Mouse (Mus musculus): Measurements from ENCODE around the gene Erc2.

Erc2 gene

GRCm38 (mm10) chr14:28171364-28171763 lies 549.1 kb downstream of the Erc2 start:
- DNase-seq (ENCODE audit: low read depth, low spot score): no peak

- no peak for DNase-seq (ENCODE audit: low read depth, low spot score)
These were observed 551.5 kb downstream of the Erc2 start for GRCm38 (mm10) chr14:28173736-28174135.

GRCm38 (mm10) chr14:28181070-28181825 lies 559.0 kb downstream of the Erc2 start:
- DNase-seq (ENCODE audit: low read depth, low spot score): no peak

- no peak for DNase-seq (ENCODE audit: low read depth, low spot score)
These were observed 570.6 kb downstream of the Erc2 start for GRCm38 (mm10) chr14:28192711-28193364.

- DNase-seq (ENCODE audit: low read depth, low spot score): no peak
These were observed 581.6 kb downstream of the Erc2 start for GRCm38 (mm10) chr14:28203874-28204273.

- no peak for DNase-seq (ENCODE audit: low read depth, low spot score)
These were observed 584.1 kb downstream of the Erc2 start for GRCm38 (mm10) chr14:28206303-28206702.

- DNase-seq (ENCODE audit: low read depth, low spot score): no peak
These were observed 603.3 kb downstream of the Erc2 start for GRCm38 (mm10) chr14:28225550-28225949.

- no peak for DNase-seq (ENCODE audit: low read depth, low spot score)
These were observed 608.3 kb downstream of the Erc2 start for GRCm38 (mm10) chr14:28230563-28230962.

GRCm38 (mm10) chr14:28231241-28231640 lies 609.0 kb downstream of the Erc2 start:
- no peak for DNase-seq (ENCODE audit: low read depth, low spot score)

- DNase-seq (ENCODE audit: low read depth, low spot score): no peak
These were observed 616.3 kb downstream of the Erc2 start for GRCm38 (mm10) chr14:28238336-28239048.

- no peak for DNase-seq (ENCODE audit: low read depth, low spot score)
These were observed 617.9 kb downstream of the Erc2 start for GRCm38 (mm10) chr14:28240111-28240510.

GRCm38 (mm10) chr14:28242743-28243142 lies 620.5 kb downstream of the Erc2 start:
- DNase-seq (ENCODE audit: low read depth, low spot score): no peak

GRCm38 (mm10) chr14:28243474-28243873 lies 621.2 kb downstream of the Erc2 start:
- no peak for DNase-seq (ENCODE audit: low read depth, low spot score)

GRCm38 (mm10) chr14:28262706-28263105 lies 640.5 kb downstream of the Erc2 start:
- DNase-seq (ENCODE audit: low read depth, low spot score): no peak

- DNase-seq (ENCODE audit: low read depth, low spot score): no peak
These were observed 645.1 kb downstream of the Erc2 start for GRCm38 (mm10) chr14:28267367-28267766.

GRCm38 (mm10) chr14:28271846-28272245 lies 649.6 kb downstream of the Erc2 start:
- DNase-seq (ENCODE audit: low read depth, low spot score): no peak

- no peak for DNase-seq (ENCODE audit: low read depth, low spot score)
These were observed 651.4 kb downstream of the Erc2 start for GRCm38 (mm10) chr14:28273669-28274068.

- DNase-seq (ENCODE audit: low read depth, low spot score): no peak
These were observed 652.6 kb downstream of the Erc2 start for GRCm38 (mm10) chr14:28274826-28275225.

- no peak for DNase-seq (ENCODE audit: low read depth, low spot score)
These were observed 656.7 kb downstream of the Erc2 start for GRCm38 (mm10) chr14:28278951-28279350.

- DNase-seq (ENCODE audit: low read depth, low spot score): no peak
These were observed 658.1 kb downstream of the Erc2 start for GRCm38 (mm10) chr14:28280376-28280775.

- no peak for DNase-seq (ENCODE audit: low read depth, low spot score)
These were observed 661.3 kb downstream of the Erc2 start for GRCm38 (mm10) chr14:28283319-28284095.

GRCm38 (mm10) chr14:28286511-28286910 lies 664.3 kb downstream of the Erc2 start:
- DNase-seq (ENCODE audit: low read depth, low spot score): no peak

Data from retina, adult 2 months (tissue).